Mouse (Mus musculus): ENCODE results near the gene Sult5a1. TPM values are rescaled to one million over a fixed set of nuclear protein-coding genes. Genes with fewer than 3 reads are reported as not detected.
"Not testable (repeated sequence)": the region's sequence is repeated elsewhere in the genome, so short reads cannot be mapped to it uniquely, and the experiment has no call there.

Gene Sult5a1
- total RNA-seq (2022) = 1 to 10 TPM in 2 of 4 experiments, under 1 TPM in 2; 0.58 to 2.9 (median 0.88) TPM

DNA sequence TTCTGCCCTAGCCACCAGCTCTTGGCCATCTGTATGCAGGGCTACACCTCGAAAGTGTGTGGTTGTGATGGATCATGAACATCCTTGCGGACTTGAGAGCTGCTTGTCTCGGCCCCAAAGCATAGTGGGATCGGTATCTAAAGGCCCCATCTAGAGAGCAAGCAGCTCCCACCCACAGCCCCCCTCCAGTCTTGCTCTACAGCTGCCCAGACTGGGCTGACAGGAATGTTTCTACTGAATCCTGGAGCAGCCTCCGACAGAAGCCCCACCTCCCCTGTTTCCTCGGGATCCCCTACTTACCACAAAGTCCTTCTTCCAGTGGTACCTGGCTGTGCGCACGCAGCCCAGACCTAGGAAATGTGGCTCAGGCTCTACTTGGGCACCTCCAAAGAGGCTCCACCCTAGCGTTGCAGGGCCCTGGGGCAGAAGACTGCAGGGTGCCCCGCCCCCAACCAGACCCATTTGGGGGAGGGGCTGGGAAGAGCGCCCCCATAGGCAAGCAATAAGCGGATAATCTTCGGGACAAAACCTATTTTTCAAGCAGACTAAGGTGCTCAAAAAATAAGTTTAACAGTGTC lies at the start of gene Sult5a1:
Sult5a1 (minus strand) TSS at position 428 of the 578 bp plus-strand sequence.
- DNase-seq (ENCODE audit: low spot score in 2 of 2) = peak in 1 of 2 experiments; percentile 3

DNA sequence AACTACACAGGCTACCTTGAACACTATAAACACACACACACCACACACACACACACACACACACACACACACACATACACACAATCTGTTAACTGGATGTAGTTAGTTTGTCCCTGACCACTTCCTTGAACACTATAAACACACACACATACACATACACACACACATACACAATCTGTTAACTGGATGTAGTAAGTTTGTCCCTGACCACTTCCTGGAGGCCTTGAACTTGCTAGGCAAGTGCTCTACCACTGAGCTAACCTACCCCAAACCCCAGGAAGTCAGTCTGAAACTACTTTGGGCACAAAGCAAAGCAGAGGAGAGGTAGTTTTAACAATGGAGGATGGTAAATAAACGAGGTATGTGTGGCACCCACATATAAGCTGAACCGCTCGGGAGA lies 45.5 kb upstream of the Sult5a1 start:
- DNase-seq (ENCODE audit: low spot score in 2 of 2) = no peak

DNA sequence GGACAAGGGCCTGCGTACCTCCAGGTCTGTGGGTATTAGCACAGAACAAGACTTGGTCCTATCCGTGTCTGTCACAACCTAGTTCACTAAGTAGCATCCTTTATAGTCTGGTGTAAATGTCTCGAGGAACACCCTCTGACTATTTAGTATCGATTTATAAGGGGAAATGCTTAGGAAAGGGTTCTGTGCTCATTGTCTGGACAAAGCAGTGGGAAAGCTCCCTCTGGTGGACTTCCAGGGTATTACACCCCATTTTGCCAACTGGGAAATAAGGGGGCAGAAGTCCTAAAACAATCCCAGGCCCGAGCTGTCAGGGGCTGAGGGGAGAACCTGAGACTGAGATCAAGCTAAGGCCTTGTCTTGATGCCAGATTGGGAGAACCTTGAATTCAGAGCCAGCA lies 44.2 kb upstream of the Sult5a1 start:
- DNase-seq (ENCODE audit: low spot score in 2 of 2) = peak in 1 of 2 experiments; percentile 32

GRCm38 (mm10) chr8:123199864-123200263 lies 41.7 kb upstream of the Sult5a1 start:
- no peak for DNase-seq (ENCODE audit: low spot score in 2 of 2)

DNA sequence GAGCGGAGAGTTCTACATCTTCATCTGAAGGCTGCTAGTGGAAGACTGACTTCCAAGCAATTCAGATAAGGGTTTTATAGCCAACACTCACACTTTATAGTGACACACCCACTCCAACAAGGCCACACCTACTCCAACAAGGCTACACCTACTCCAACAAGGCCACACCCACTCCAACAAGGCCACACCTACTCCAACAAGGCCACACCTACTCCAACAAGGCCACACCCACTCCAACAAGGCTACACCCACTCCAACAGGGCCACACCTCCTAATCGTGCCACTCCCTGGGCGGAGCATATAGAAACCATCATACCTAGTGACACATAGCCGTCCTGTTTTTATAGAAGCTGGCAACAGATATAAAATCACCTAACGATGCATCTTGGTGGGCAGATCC lies 38.9 kb upstream of the Sult5a1 start:
- DNase-seq (ENCODE audit: low spot score in 2 of 2) = not testable (repeated sequence)

DNA sequence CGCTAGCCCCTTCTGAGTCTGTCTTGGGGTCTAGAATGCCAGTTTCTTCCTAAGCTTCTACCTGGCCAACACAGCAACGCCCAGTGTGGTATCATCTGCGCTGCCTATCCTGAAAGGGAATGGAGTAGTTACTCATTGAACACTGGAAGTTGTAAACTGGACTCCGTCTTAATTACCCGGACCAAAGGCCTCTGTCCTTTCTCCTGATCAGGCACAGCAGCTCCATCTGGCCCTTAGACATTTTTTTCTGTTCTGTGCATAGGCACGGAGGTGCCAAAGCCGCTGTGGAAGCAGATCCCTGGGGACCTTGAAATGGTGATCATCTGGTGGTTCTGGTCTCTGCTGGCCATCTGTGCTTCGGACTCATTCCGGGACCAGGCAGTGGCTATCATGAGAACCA lies 35.7 kb upstream of the Sult5a1 start:
- DNase-seq (ENCODE audit: low spot score in 2 of 2) = no peak

- no peak for DNase-seq (ENCODE audit: low spot score in 2 of 2)
Observed at GRCm38 (mm10) chr8:123191908-123192307, 33.8 kb upstream of the Sult5a1 start.

DNA sequence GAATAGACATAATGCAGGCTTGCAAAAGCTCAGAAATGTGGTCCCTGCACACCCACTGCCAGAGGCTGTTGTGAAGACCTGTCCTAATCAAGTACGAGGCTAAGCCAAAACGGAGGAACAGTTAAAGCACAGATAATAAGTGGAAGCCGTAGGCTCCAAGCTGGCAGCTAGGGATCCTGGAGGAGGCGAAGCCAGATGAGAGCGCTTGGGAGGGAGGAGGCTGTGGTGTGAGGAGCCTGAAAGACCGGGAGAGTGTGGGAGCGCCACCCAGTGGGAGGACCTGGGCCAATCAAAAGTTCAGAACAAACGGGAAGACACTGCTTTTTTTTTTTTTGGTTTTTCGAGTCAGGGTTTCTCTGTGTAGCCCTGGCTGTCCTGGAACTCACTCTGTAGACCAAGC lies 32.6 kb upstream of the Sult5a1 start:
- peak; percentile 67 to 72 for DNase-seq (ENCODE audit: low spot score in 2 of 2)

DNA sequence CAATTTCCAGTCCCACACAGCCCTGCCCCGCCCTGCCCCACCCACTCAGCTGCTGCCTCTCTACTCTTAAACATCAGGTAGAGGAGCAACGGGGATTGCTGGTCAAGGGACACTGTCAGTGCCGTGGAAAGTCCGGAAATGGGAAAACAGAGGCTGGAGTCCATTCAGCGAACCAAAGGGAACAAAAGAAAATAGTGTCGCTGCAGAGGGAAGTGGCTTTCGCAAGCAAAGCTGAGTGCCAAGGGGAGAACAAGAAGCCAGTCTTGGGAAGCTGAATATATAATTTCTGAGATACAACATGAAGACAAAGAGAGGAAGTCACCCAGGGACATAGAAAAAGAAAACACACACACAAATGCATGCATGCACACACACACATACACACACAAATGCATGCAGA lies 30.7 kb upstream of the Sult5a1 start:
- DNase-seq (ENCODE audit: low spot score in 2 of 2) = no peak

- no peak for DNase-seq (ENCODE audit: low spot score in 2 of 2)
Observed at GRCm38 (mm10) chr8:123188006-123188405, 29.9 kb upstream of the Sult5a1 start.

DNA sequence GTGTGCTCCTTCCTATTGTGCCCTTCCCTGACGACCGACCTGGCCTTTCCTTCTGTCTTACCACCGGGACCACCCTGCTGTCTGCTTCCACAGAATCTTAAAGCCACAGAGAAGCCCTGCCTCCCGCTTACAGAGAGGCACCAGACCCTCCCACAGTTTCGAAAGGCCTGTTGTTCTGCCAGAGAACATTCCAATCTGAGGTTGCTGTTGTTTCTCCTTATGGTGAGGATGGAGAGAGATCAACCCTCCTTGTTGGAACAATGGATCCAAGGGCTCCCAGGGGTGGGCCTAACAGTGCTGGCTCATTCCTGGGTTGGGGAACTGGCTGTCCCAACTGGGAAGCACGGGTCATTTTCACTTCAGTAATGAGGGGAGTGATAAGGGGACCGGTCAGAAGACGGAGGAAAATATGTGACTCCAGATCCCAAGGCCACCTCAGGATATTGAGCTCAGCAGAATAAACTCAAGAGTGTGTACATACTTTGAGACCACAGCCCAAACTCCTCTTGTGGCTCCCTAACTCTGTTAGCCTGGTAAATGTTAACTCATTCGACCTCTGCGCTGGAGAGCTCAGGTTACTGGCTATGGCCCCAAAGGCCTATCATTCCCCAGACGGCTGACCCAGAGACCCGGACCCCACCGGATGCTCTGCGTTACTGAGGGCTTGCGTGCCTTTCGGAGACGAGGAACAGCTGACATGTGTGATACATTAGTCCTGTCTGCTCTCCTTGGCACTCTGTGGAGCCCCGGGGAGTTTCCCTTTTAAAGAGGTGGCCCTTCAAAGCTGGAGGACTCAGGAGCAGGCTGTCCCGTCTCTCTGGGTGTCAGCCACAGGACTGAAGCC lies 27.7 kb upstream of the Sult5a1 start, which contains the start of gene Dpep1:
Dpep1 (plus strand) TSS at position 677 of the 844 bp plus-strand sequence.
- DNase-seq (ENCODE audit: low spot score in 2 of 2) = peak; percentile 45 to 56

GRCm38 (mm10) chr8:123181391-123181790 lies 23.3 kb upstream of the Sult5a1 start:
- DNase-seq (ENCODE audit: low spot score in 2 of 2) = peak; percentile 56 to 59

DNA sequence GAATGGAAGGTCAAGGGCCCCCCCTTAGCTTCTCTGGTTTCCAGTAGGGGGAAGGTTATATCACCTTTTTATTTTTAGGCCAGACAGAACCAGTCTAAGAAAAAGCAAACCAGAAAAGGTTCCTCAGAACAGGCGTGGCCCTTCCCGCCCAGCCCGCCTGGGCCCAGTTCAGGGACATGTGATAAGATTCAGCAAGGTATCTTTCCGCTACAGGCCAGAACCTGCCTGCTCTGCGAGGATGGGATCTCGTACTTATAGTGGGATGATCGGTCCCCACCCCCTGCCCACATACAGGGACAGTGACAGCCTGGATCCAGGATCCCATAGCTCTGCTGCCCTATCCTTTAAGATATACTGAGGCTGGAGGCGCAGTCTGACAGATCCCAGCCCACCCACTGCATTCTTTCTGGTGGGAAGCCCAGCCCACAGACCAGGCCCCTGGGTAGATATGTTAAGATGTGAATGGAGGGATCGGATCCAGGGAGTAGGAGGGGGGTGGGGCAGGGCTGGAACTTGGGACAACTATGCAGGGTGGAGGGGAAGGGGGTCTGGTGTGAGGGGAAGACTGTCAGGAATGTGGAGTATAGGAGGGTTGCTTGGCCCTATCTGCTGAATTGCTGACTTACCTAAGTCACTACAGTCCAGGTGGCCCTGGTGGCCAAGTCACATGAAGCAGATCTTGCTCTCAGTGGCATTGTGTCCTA lies 1.9 kb downstream of the Sult5a1 start:
- DNase-seq (ENCODE audit: low spot score in 2 of 2) = no peak

- no peak for DNase-seq (ENCODE audit: low spot score in 2 of 2)
Observed at GRCm38 (mm10) chr8:123155177-123155576, 2.9 kb downstream of the Sult5a1 start.

GRCm38 (mm10) chr8:123150737-123151171 lies 7.4 kb downstream of the Sult5a1 start:
- no peak for DNase-seq (ENCODE audit: low spot score in 2 of 2)

DNA sequence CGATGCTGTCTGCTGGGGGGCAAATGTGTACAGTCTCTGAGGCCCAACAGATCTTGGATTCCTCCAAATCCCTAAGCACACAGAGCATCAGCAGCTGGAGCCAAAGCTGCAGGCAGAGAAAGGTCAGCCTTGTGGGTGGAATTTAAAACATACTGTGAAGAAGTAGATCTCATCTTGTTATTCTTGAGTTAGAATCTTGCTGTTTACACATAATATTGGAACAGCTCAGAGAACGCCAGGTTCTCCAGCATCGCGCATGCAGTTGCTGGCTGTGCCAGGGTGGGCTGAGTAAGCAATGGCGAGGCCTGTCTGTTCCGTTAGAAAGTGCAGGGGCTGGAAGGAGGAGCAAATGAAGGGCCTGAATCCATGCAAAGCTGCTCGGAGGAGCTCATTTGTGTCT lies 11.7 kb downstream of the Sult5a1 start:
- no peak for DNase-seq (ENCODE audit: low spot score in 2 of 2)

- DNase-seq (ENCODE audit: low spot score in 2 of 2) = peak; percentile 47 to 64
Observed at GRCm38 (mm10) chr8:123145279-123145678, 12.8 kb downstream of the Sult5a1 start.

GRCm38 (mm10) chr8:123141741-123142462 lies 16.2 kb downstream of the Sult5a1 start:
- peak; percentile 72 to 83 for DNase-seq (ENCODE audit: low spot score in 2 of 2)

GRCm38 (mm10) chr8:123138741-123139140 lies 19.4 kb downstream of the Sult5a1 start:
- no peak for DNase-seq (ENCODE audit: low spot score in 2 of 2)

DNA sequence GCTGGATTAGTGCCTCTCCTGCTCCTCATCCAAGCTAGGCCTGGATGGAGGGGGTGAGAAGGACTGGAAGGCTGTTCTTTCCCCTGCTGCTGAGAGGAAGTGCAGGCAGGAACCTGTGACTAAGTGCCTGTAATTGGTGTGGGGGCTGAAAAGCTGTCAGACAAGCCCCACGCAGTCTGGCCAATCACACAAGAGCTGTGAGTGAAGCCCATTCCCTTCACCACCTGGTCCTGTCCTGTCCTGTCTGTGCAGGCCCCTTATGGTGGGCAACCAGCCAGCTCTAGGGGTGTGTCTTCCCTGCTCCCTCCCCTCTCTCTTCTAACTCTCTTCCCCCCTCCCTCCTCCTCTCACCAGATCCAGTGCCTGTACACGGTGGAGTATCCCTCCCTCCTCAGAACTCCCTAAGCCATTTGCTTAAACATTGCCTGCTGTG lies 20.5 kb downstream of the Sult5a1 start:
- DNase-seq (ENCODE audit: low spot score in 2 of 2) = no peak

DNA sequence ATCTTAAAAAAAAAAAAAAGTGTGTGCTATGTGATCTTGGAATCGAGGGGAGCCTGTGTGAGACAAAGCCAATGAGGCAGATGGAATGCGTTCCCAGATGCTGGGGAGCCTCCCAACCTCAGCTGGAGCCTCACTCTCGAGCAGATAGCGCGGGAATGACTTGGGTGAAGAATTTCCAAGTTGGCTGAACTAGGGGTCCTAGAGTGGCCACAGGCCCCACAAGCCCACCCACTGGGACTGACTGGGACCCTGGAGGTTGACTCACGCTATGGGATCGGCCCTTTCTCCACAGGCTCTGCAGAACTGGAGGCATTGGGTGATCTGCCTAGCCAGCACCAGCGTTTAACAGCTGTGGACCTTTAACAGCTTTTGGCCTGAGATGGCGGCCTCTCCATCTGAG lies 21.8 kb downstream of the Sult5a1 start:
- DNase-seq (ENCODE audit: low spot score in 2 of 2) = no peak
